Mouse (Mus musculus): ENCODE results near the gene Nup107. TPM values are rescaled to one million over a fixed set of nuclear protein-coding genes. Genes with fewer than 3 reads are reported as not detected.

The Nup107 gene
- polyA plus RNA-seq, 1 experiment from 2014 or later: 49.8 TPM

GRCm38 (mm10) chr10:117797106-117797505 is 4.6 kb upstream of the Nup107 start:
- no peaks in the 10 kb centered on the region for H3K36me3 ChIP-seq (ENCODE audit: control insufficient read depth, insufficient read depth, low read length)
- no peaks in the 10 kb centered on the region for H3K27me3 ChIP-seq (ENCODE audit: control insufficient read depth, insufficient read depth, low read length)
- WGBS: 86% methylated on average over 12 of the region's 12 CpGs
- no peaks in the 10 kb centered on the region for H3K9me3 ChIP-seq (replicated peaks; ENCODE audit: control insufficient read depth, low read length)
- H3K27ac ChIP-seq (ENCODE audit: low read length): no peak overlapping the region
- no peak overlapping the region for H3K4me3 ChIP-seq (replicated peaks; ENCODE audit: low read length)
- ATAC-seq (ENCODE audit: insufficient read depth, low FRiP score): no peak
- H3K4me2 ChIP-seq (ENCODE audit: low read depth, low read length): no peak overlapping the region
- H3K4me1 ChIP-seq (ENCODE audit: control insufficient read depth, insufficient read depth, low read length): peaks cover 5% of the 10 kb centered on the region; the same call in 1 of the 2 replicates
- H3K9ac ChIP-seq (ENCODE audit: low read length): no peak overlapping the region

DNA sequence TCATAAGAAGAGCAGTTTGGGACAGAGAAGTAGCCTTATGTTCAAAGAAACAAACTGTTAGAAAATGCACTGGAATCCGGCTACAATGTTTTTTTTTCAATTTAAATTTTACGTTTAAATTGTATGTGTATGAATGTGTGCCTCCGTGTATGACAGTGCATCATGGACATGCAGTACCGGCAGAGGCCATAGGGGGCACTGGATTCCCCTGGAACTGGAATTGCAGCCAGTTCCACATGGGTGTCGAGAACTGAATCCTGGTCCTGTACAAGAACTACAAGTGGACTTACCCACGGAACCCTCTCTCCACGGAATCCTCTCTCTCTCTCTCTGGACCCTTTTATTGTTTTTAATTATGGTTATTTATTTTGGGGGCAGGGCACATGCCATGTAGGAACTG is 3.7 kb upstream of the Nup107 start:
- no peak overlapping the region for H3K27ac ChIP-seq (ENCODE audit: low read length)
- H3K4me2 ChIP-seq (ENCODE audit: low read depth, low read length): no peak overlapping the region
- peaks cover 12% of the 10 kb centered on the region for H3K4me1 ChIP-seq (ENCODE audit: control insufficient read depth, insufficient read depth, low read length)
- no peak overlapping the region for H3K9ac ChIP-seq (ENCODE audit: low read length)
- no peaks in the 10 kb centered on the region for H3K9me3 ChIP-seq (replicated peaks; ENCODE audit: control insufficient read depth, low read length)
- H3K36me3 ChIP-seq (ENCODE audit: control insufficient read depth, insufficient read depth, low read length): no peaks in the 10 kb centered on the region
- H3K27me3 ChIP-seq (ENCODE audit: control insufficient read depth, insufficient read depth, low read length): no peaks in the 10 kb centered on the region
- WGBS: 93% methylated on average over 7 of the region's 7 CpGs
- H3K4me3 ChIP-seq (replicated peaks; ENCODE audit: low read length): no peak overlapping the region
- no peak for ATAC-seq (ENCODE audit: insufficient read depth, low FRiP score)

- no peak overlapping the region for H3K9ac ChIP-seq (ENCODE audit: low read length)
- peaks cover 17% of the 10 kb centered on the region for H3K4me1 ChIP-seq (ENCODE audit: control insufficient read depth, insufficient read depth, low read length)
- no peak overlapping the region for H3K27ac ChIP-seq (ENCODE audit: low read length)
- H3K9me3 ChIP-seq (replicated peaks; ENCODE audit: control insufficient read depth, low read length): no peaks in the 10 kb centered on the region
- H3K36me3 ChIP-seq (ENCODE audit: control insufficient read depth, insufficient read depth, low read length): no peaks in the 10 kb centered on the region
- no peak overlapping the region for H3K4me2 ChIP-seq (ENCODE audit: low read depth, low read length)
- no peak for ATAC-seq (ENCODE audit: insufficient read depth, low FRiP score)
- WGBS: 56% methylated on average over 4 of the region's 4 CpGs
- H3K27me3 ChIP-seq (ENCODE audit: control insufficient read depth, insufficient read depth, low read length): no peaks in the 10 kb centered on the region
- H3K4me3 ChIP-seq (replicated peaks; ENCODE audit: low read length): no peak overlapping the region
These were observed 2.7 kb upstream of the Nup107 start for GRCm38 (mm10) chr10:117795206-117795605.

DNA sequence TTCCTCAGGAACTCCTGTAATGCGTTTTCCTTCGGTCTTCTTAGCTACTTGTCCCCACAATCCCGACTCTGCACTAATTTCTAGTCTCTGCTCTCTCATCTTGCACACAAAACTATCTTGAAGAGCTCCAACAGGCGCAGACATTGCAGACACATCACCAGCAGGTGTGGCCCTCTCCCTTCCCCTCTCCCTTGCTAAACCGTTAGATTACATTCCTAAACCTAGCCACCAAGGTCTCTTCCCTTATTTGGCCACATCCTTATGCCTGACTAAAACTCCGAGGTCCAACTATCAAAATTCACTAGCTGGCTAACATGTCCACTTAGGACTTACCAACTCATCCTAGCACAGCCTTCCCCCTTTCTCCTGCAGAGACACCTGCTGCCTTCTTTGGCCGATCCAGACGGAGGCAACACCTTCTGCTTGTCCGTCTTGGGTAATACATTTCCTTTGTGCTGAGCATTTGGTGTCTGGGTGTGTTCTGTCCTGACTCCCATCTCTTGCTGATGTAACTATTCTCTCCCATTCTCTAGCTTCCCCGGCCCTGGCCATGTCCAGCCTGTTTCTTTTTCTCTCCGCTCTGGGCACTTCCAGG is 1.0 kb upstream of the Nup107 start:
- peak overlapping the region; percentile 61 for H3K4me2 ChIP-seq (ENCODE audit: low read depth, low read length)
- no peaks in the 10 kb centered on the region for H3K36me3 ChIP-seq (ENCODE audit: control insufficient read depth, insufficient read depth, low read length)
- H3K27me3 ChIP-seq (ENCODE audit: control insufficient read depth, insufficient read depth, low read length): no peaks in the 10 kb centered on the region
- H3K27ac ChIP-seq (ENCODE audit: low read length): peak overlapping the region; percentile 93
- ATAC-seq (ENCODE audit: insufficient read depth, low FRiP score): no peak
- no peaks in the 10 kb centered on the region for H3K9me3 ChIP-seq (replicated peaks; ENCODE audit: control insufficient read depth, low read length)
- WGBS: 60% methylated on average over 11 of the region's 11 CpGs
- H3K9ac ChIP-seq (ENCODE audit: low read length): peak overlapping the region; percentile 35; the same call in 1 of the 2 replicates
- H3K4me1 ChIP-seq (ENCODE audit: control insufficient read depth, insufficient read depth, low read length): peaks cover 17% of the 10 kb centered on the region
- H3K4me3 ChIP-seq (replicated peaks; ENCODE audit: low read length): peak overlapping the region; percentile 56

GRCm38 (mm10) chr10:117791171-117791470 is 1.4 kb downstream of the Nup107 start:
- no peak overlapping the region for H3K9ac ChIP-seq (ENCODE audit: low read length)
- peaks cover 4% of the 10 kb centered on the region for H3K36me3 ChIP-seq (ENCODE audit: control insufficient read depth, insufficient read depth, low read length)
- no peaks in the 10 kb centered on the region for H3K9me3 ChIP-seq (replicated peaks; ENCODE audit: control insufficient read depth, low read length)
- H3K27ac ChIP-seq (ENCODE audit: low read length): no peak overlapping the region
- no peak overlapping the region for H3K4me3 ChIP-seq (replicated peaks; ENCODE audit: low read length)
- peak overlapping the region; percentile 59 for H3K4me2 ChIP-seq (ENCODE audit: low read depth, low read length)
- 87% methylated on average over 2 of the region's 2 CpGs for WGBS
- peaks cover 17% of the 10 kb centered on the region for H3K4me1 ChIP-seq (ENCODE audit: control insufficient read depth, insufficient read depth, low read length)
- ATAC-seq (ENCODE audit: insufficient read depth, low FRiP score): no peak
- H3K27me3 ChIP-seq (ENCODE audit: control insufficient read depth, insufficient read depth, low read length): no peaks in the 10 kb centered on the region

DNA sequence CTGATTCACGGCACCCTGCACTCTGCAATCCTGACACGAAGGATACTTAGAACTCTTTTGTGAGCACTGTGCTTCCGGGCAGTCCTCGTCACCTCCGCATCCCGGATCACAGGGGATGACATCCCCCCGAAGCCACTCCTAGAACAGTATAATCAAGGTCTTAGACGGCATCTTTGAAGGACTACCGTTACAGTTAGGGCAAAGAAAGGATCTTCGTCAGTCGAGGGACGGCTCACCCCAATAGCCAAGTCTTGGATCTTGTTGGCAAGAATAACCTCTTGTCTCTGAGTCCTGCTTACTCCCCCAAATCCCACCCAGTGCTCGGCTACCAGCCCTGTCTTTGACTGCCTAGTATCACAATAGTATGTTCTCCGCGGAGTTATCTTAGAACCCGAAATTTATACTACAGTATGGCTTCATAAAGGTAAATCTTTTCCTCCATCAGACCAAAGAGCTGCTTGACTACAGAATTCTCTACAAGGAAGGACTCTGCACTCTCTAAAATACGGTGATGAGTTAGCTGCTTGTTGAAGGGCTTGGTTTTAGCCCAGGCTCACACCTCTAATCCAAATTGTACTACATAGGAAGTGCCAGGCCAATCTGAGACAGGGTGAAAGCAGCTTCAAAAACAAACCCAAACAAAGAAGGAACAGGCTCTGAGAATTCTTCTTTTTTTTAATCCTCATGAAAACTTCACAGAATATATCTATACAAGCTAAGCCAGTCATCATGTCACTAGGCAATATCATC is 1.9 kb downstream of the Nup107 start:
- Histone ChIP-seq H3K9ac (ENCODE audit: low read length) (no peak overlapping the region), H3K4me3 (replicated peaks; ENCODE audit: low read length) (no peak overlapping the region), H3K4me2 (ENCODE audit: low read depth, low read length) (no peak overlapping the region), H3K9me3 (replicated peaks; ENCODE audit: control insufficient read depth, low read length) (no peaks in the 10 kb centered on the region), H3K27me3 (ENCODE audit: control insufficient read depth, insufficient read depth, low read length) (no peaks in the 10 kb centered on the region), H3K36me3 (ENCODE audit: control insufficient read depth, insufficient read depth, low read length) (peaks cover 6% of the 10 kb centered on the region), H3K4me1 (ENCODE audit: control insufficient read depth, insufficient read depth, low read length) (peaks cover 17% of the 10 kb centered on the region), H3K27ac (ENCODE audit: low read length) (no peak overlapping the region)
- no peak for ATAC-seq (ENCODE audit: insufficient read depth, low FRiP score)
- 92% methylated on average over 17 of the region's 17 CpGs for WGBS

DNA sequence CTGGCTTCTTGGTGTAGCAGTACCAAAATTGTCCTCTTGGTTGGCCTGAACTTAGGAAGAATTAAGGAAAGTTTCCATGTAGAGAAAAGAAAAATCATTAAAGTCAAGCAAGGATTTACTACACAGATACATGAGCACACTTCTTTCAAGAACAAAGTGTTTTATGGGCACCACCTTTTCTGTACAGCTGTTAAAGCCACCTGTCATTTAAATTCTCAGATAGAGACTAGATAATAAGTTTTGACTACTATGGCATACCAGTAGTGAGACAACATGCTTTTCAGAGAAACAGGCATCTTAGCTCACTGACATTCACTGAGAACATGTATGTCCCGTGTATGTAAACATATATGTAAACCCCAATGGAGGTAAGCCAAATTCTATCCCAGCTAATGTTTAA is 2.5 kb downstream of the Nup107 start:
- no peak overlapping the region for H3K9ac ChIP-seq (ENCODE audit: low read length)
- no peaks in the 10 kb centered on the region for H3K9me3 ChIP-seq (replicated peaks; ENCODE audit: control insufficient read depth, low read length)
- H3K4me2 ChIP-seq (ENCODE audit: low read depth, low read length): no peak overlapping the region
- H3K27me3 ChIP-seq (ENCODE audit: control insufficient read depth, insufficient read depth, low read length): no peaks in the 10 kb centered on the region
- H3K4me3 ChIP-seq (replicated peaks; ENCODE audit: low read length): no peak overlapping the region
- no peak for ATAC-seq (ENCODE audit: insufficient read depth, low FRiP score)
- H3K4me1 ChIP-seq (ENCODE audit: control insufficient read depth, insufficient read depth, low read length): peaks cover 17% of the 10 kb centered on the region
- peaks cover 6% of the 10 kb centered on the region for H3K36me3 ChIP-seq (ENCODE audit: control insufficient read depth, insufficient read depth, low read length)
- 89% methylated on average over 1 of the region's 1 CpGs for WGBS
- no peak overlapping the region for H3K27ac ChIP-seq (ENCODE audit: low read length)

- H3K27me3 ChIP-seq (ENCODE audit: control insufficient read depth, insufficient read depth, low read length): no peaks in the 10 kb centered on the region
- WGBS: 92% methylated on average over 7 of the region's 7 CpGs
- H3K4me1 ChIP-seq (ENCODE audit: control insufficient read depth, insufficient read depth, low read length): no peaks in the 10 kb centered on the region
- no peak overlapping the region for H3K9ac ChIP-seq (ENCODE audit: low read length)
- H3K9me3 ChIP-seq (replicated peaks; ENCODE audit: control insufficient read depth, low read length): no peaks in the 10 kb centered on the region
- no peak for ATAC-seq (ENCODE audit: insufficient read depth, low FRiP score)
- H3K36me3 ChIP-seq (ENCODE audit: control insufficient read depth, insufficient read depth, low read length): peaks cover 10% of the 10 kb centered on the region
- H3K4me3 ChIP-seq (replicated peaks; ENCODE audit: low read length): no peak overlapping the region
- H3K4me2 ChIP-seq (ENCODE audit: low read depth, low read length): no peak overlapping the region
- no peak overlapping the region for H3K27ac ChIP-seq (ENCODE audit: low read length)
These were observed 7.9 kb downstream of the Nup107 start for GRCm38 (mm10) chr10:117784646-117785045.

DNA sequence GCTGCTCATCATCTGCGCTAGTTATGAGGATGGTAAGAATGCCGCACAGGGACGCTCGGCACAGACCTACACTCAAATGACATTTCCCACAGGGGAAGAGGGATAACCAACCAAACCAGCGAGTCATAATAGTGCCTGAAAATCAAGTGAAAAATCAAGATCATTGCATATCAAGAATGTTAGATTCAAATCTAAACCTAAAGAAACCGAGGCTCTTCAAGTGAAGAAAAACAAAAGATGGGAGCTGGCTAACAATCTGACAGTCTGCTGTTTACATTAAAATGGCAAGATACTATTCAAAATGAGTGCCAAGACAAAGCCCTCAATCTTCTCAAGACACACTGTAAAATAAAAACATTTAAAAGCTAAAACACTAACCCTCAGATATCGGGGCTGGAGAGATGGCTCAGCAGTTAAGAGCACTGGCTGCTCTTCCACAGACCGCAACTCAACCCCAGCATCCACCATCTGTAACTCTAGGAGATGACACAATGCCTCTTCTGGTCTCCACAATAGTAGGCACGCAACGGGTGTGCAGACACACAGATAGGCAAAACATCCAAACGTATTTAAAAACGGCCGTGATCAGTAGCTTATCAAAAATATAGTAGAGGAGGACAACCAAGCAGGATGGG is 8.6 kb downstream of the Nup107 start:
- ATAC-seq (ENCODE audit: insufficient read depth, low FRiP score): no peak
- 92% methylated on average over 13 of the region's 13 CpGs for WGBS
- no peaks in the 10 kb centered on the region for H3K9me3 ChIP-seq (replicated peaks; ENCODE audit: control insufficient read depth, low read length)

More for the DNA sequence above, 8.6 kb downstream of the Nup107 start:
- H3K9ac ChIP-seq (ENCODE audit: low read length): no peak overlapping the region
- H3K4me3 ChIP-seq (replicated peaks; ENCODE audit: low read length): no peak overlapping the region
- H3K36me3 ChIP-seq (ENCODE audit: control insufficient read depth, insufficient read depth, low read length): peaks cover 10% of the 10 kb centered on the region
- no peaks in the 10 kb centered on the region for H3K4me1 ChIP-seq (ENCODE audit: control insufficient read depth, insufficient read depth, low read length)
- no peak overlapping the region for H3K27ac ChIP-seq (ENCODE audit: low read length)
- no peak overlapping the region for H3K4me2 ChIP-seq (ENCODE audit: low read depth, low read length)
- H3K27me3 ChIP-seq (ENCODE audit: control insufficient read depth, insufficient read depth, low read length): no peaks in the 10 kb centered on the region
